Mouse (Mus musculus): ENCODE data around the gene Prpf6. TPM values are rescaled to one million over a fixed set of nuclear protein-coding genes. Genes with fewer than 3 reads are reported as not detected.

Gene Prpf6
- polyA plus RNA-seq, 1 experiment from 2014 or later, result 32.3 TPM

- H3K9me3 ChIP-seq (ENCODE audit: low read length), result no peaks in the 10 kb centered on the region
- H3K4me2 ChIP-seq (replicated peaks; ENCODE audit: low read depth, low read length), result no peak overlapping the region
- no peak for ATAC-seq
- 88% methylated on average over 11 of the region's 11 CpGs for WGBS
- no peaks in the 10 kb centered on the region for H3K27me3 ChIP-seq (replicated peaks; ENCODE audit: insufficient read depth, low read length)
- no peak for TF ChIP-seq CTCF (IDR thresholded peaks at IDR 0.05)
- TF ChIP-seq EP300 (IDR thresholded peaks at IDR 0.05), result no peak
- DNase-seq (ENCODE audit: low spot score), result no peak
- H3K9ac ChIP-seq (replicated peaks; ENCODE audit: low read depth), result no peak overlapping the region
- H3K36me3 ChIP-seq (ENCODE audit: insufficient read depth, low read length), result 0 out of 2 replicates have a peak, but pooled peaks cover 17% of the 10 kb centered on the region
- H3K27ac ChIP-seq (ENCODE audit: low read length), result no peak overlapping the region
- H3K4me1 ChIP-seq (ENCODE audit: insufficient read depth, low read depth, low read length), result peaks cover 12% of the 10 kb centered on the region; the same call in 1 of the 2 replicates
- no peak overlapping the region for H3K4me3 ChIP-seq (ENCODE audit: low read depth, low read length)
These were observed 3.4 kb upstream of the Prpf6 start for GRCm38 (mm10) chr2:181588229-181588780.

- Histone ChIP-seq H3K9me3 (ENCODE audit: low read length) (no peaks in the 10 kb centered on the region), H3K36me3 (ENCODE audit: insufficient read depth, low read length) (0 out of 2 replicates have a peak, but pooled peaks cover 17% of the 10 kb centered on the region), H3K27ac (ENCODE audit: low read length) (no peak overlapping the region), H3K9ac (replicated peaks; ENCODE audit: low read depth) (no peak overlapping the region), H3K27me3 (replicated peaks; ENCODE audit: insufficient read depth, low read length) (no peaks in the 10 kb centered on the region), H3K4me3 (ENCODE audit: low read depth, low read length) (no peak overlapping the region), H3K4me2 (replicated peaks; ENCODE audit: low read depth, low read length) (no peak overlapping the region), H3K4me1 (ENCODE audit: insufficient read depth, low read depth, low read length) (peaks cover 13% of the 10 kb centered on the region; the same call in 1 of the 2 replicates)
- 90% methylated on average over 10 of the region's 10 CpGs for WGBS
- no peak for TF ChIP-seq CTCF (IDR thresholded peaks at IDR 0.05)
- no peak for TF ChIP-seq EP300 (IDR thresholded peaks at IDR 0.05)
- DNase-seq (ENCODE audit: low spot score) (no peak), ATAC-seq (no peak)
These were observed 2.5 kb upstream of the Prpf6 start for GRCm38 (mm10) chr2:181589011-181589731.

- no peak for TF ChIP-seq CTCF (IDR thresholded peaks at IDR 0.05)
- WGBS, result 95% methylated on average over 9 of the region's 9 CpGs
- H3K4me2 ChIP-seq (replicated peaks; ENCODE audit: low read depth, low read length), result no peak overlapping the region
- H3K9me3 ChIP-seq (ENCODE audit: low read length), result no peaks in the 10 kb centered on the region
- no peak overlapping the region for H3K4me3 ChIP-seq (ENCODE audit: low read depth, low read length)
- no peak overlapping the region for H3K27ac ChIP-seq (ENCODE audit: low read length)
- H3K27me3 ChIP-seq (replicated peaks; ENCODE audit: insufficient read depth, low read length), result no peaks in the 10 kb centered on the region
- DNase-seq (ENCODE audit: low spot score), result no peak
- H3K4me1 ChIP-seq (ENCODE audit: insufficient read depth, low read depth, low read length), result peaks cover 13% of the 10 kb centered on the region; the same call in 1 of the 2 replicates
- H3K36me3 ChIP-seq (ENCODE audit: insufficient read depth, low read length), result 0 out of 2 replicates have a peak, but pooled peaks cover 17% of the 10 kb centered on the region
- no peak overlapping the region for H3K9ac ChIP-seq (replicated peaks; ENCODE audit: low read depth)
- ATAC-seq, result no peak
These were observed 1.9 kb upstream of the Prpf6 start for GRCm38 (mm10) chr2:181589732-181590105.

- H3K27ac ChIP-seq (ENCODE audit: low read length), result no peak overlapping the region
- DNase-seq (ENCODE audit: low spot score) (no peak), ATAC-seq (no peak)
- H3K4me2 ChIP-seq (replicated peaks; ENCODE audit: low read depth, low read length), result no peak overlapping the region
- no peak overlapping the region for H3K4me3 ChIP-seq (ENCODE audit: low read depth, low read length)
- H3K36me3 ChIP-seq (ENCODE audit: insufficient read depth, low read length), result 0 out of 2 replicates have a peak, but pooled peaks cover 17% of the 10 kb centered on the region
- WGBS, result 92% methylated on average over 5 of the region's 5 CpGs
- H3K9ac ChIP-seq (replicated peaks; ENCODE audit: low read depth), result no peak overlapping the region
- H3K27me3 ChIP-seq (replicated peaks; ENCODE audit: insufficient read depth, low read length), result no peaks in the 10 kb centered on the region
- no peak for TF ChIP-seq EP300 (IDR thresholded peaks at IDR 0.05)
- no peak for TF ChIP-seq CTCF (IDR thresholded peaks at IDR 0.05)
- no peaks in the 10 kb centered on the region for H3K9me3 ChIP-seq (ENCODE audit: low read length)
- H3K4me1 ChIP-seq (ENCODE audit: insufficient read depth, low read depth, low read length), result peaks cover 13% of the 10 kb centered on the region; the same call in 1 of the 2 replicates
These were observed 1.2 kb upstream of the Prpf6 start for GRCm38 (mm10) chr2:181590471-181590870.

GRCm38 (mm10) chr2:181592231-181593041 lies 768 bp downstream of the Prpf6 start, which contains the start of gene Zfp512b:
Gene Zfp512b, minus strand, starts transcription at chr2:181592803.
- Histone ChIP-seq H3K9me3 (ENCODE audit: low read length) (no peaks in the 10 kb centered on the region), H3K4me1 (ENCODE audit: insufficient read depth, low read depth, low read length) (peaks cover 13% of the 10 kb centered on the region; the same call in 1 of the 2 replicates), H3K4me2 (replicated peaks; ENCODE audit: low read depth, low read length) (peak within 1 kb of the TSS; percentile 88), H3K9ac (replicated peaks; ENCODE audit: low read depth) (peak within 1 kb of the TSS; percentile 88), H3K27ac (ENCODE audit: low read length) (peak within 1 kb of the TSS; percentile 91), H3K27me3 (replicated peaks; ENCODE audit: insufficient read depth, low read length) (no peaks in the 10 kb centered on the region), H3K36me3 (ENCODE audit: insufficient read depth, low read length) (0 out of 2 replicates have a peak, but pooled peaks cover 8% of the 10 kb centered on the region), H3K4me3 (ENCODE audit: low read depth, low read length) (peak within 1 kb of the TSS; percentile 90)
- TF ChIP-seq EP300 (IDR thresholded peaks at IDR 0.05) (no peak), CTCF (IDR thresholded peaks at IDR 0.05) (0 out of 2 replicates have a peak, but pooled peaks have one; percentile 15)
- DNase-seq (ENCODE audit: low spot score) (peak; percentile 78), ATAC-seq (peak; percentile 87)
- under 1% methylated on average over 39 of the region's 97 CpGs for WGBS

- peak; percentile 66 for DNase-seq (ENCODE audit: low spot score)
- 0 out of 2 replicates have a peak, but pooled peaks cover 7% of the 10 kb centered on the region for H3K36me3 ChIP-seq (ENCODE audit: insufficient read depth, low read length)
- no peaks in the 10 kb centered on the region for H3K9me3 ChIP-seq (ENCODE audit: low read length)
- TF ChIP-seq CTCF (IDR thresholded peaks at IDR 0.05), result no peak
- TF ChIP-seq EP300 (IDR thresholded peaks at IDR 0.05), result no peak
- peak overlapping the region; percentile 88 for H3K9ac ChIP-seq (replicated peaks; ENCODE audit: low read depth)
- peak overlapping the region; percentile 88 for H3K4me2 ChIP-seq (replicated peaks; ENCODE audit: low read depth, low read length)
- H3K27me3 ChIP-seq (replicated peaks; ENCODE audit: insufficient read depth, low read length), result no peaks in the 10 kb centered on the region
- H3K4me1 ChIP-seq (ENCODE audit: insufficient read depth, low read depth, low read length), result peaks cover 13% of the 10 kb centered on the region; the same call in 1 of the 2 replicates
- H3K4me3 ChIP-seq (ENCODE audit: low read depth, low read length), result peak overlapping the region; percentile 90
- H3K27ac ChIP-seq (ENCODE audit: low read length), result peak overlapping the region; percentile 91
- under 1% methylated on average over 6 of the region's 6 CpGs for WGBS
- ATAC-seq, result peak; percentile 34
These were observed 1.4 kb downstream of the Prpf6 start for GRCm38 (mm10) chr2:181593042-181593421.

All from lung, postnatal 0 days (tissue).